Mouse (Mus musculus): Measurements from ENCODE around the gene Agpat1.

- TF ChIP-seq KAT2A (IDR thresholded peaks at IDR 0.05; ENCODE audit: insufficient replicate concordance, low read length) (no peak), CTCF (conservative IDR thresholded peaks at IDR 0.05 in 1 of 2, IDR thresholded peaks at IDR 0.05 in 1 of 2; ENCODE audit: low read depth in 2 of 2, low read length in 2 of 2) (no peak), HCFC1 (IDR thresholded peaks at IDR 0.05; ENCODE audit: low read depth, low read length) (no peak), POLR2A (IDR thresholded peaks at IDR 0.05; ENCODE audit: low read depth, low read length) (no peak), MYC (IDR thresholded peaks at IDR 0.05; ENCODE audit: low read depth, low read length) (no peak), EP300 (IDR thresholded peaks at IDR 0.05; ENCODE audit: low read length) (no peak), TCF12 (IDR thresholded peaks at IDR 0.05; ENCODE audit: low read depth, low read length) (no peak)
Observed at GRCm38 (mm10) chr17:34615871-34616270, 11.8 kb downstream of the Agpat1 start, which contains the start of gene Egfl8.
